Mouse (Mus musculus) midbrain, embryonic 15.5 days (tissue): ENCODE results near the gene Ppp1r37. TPM values are rescaled to one million over a fixed set of nuclear protein-coding genes. Genes with fewer than 3 reads are reported as not detected.
A peak's percentile ranks its signal among the peaks of the same experiment; 100 is the strongest.

ENCODE experiments used
- ATAC-seq: fragments of 200-750 bp; cut with Nextera tagmentation; replicated peaks from 2 replicates; pipeline ENCODE4 v1.8.0; 2017; ENCODE audit warnings: moderate TSS enrichment
- H3K27ac ChIP-seq: fragments of 300-500 bp; sonication (generic); 2 replicates; pipeline ENCODE4 v1.5.1; 2015; ENCODE audit warnings: mild to moderate bottlenecking, inconsistent platforms
- H3K27me3 ChIP-seq: fragments of 300-500 bp; sonication (generic); replicated peaks from 2 replicates; pipeline ENCODE4 v1.6.1; 2015; ENCODE audit warnings: inconsistent platforms
- H3K36me3 ChIP-seq: fragments of 300-500 bp; sonication (generic); replicated peaks from 2 replicates; pipeline ENCODE4 v1.6.1; 2015; ENCODE audit warnings: inconsistent platforms
- H3K4me1 ChIP-seq: fragments of 300-500 bp; sonication (generic); 2 replicates; pipeline ENCODE4 v1.6.1; 2015; ENCODE audit warnings: inconsistent platforms
- H3K4me2 ChIP-seq: fragments of 300-500 bp; sonication (generic); 2 replicates; pipeline ENCODE4 v1.6.1; 2015; ENCODE audit warnings: inconsistent platforms, mild to moderate bottlenecking, moderate library complexity
- H3K4me3 ChIP-seq: fragments of 300-500 bp; sonication (generic); 2 replicates; pipeline ENCODE4 v1.5.1; 2015; ENCODE audit warnings: mild to moderate bottlenecking, inconsistent platforms
- H3K9ac ChIP-seq: fragments of 300-500 bp; sonication (generic); 2 replicates; pipeline ENCODE4 v1.6.1; 2015; ENCODE audit warnings: mild to moderate bottlenecking, inconsistent platforms
- H3K9me3 ChIP-seq: fragments of 300-500 bp; sonication (generic); 2 replicates; pipeline ENCODE4 v1.6.1; 2016; ENCODE audit warnings: inconsistent platforms
- WGBS: fragments of 180-500 bp; shearing (Covaris S2); methylation state at CpG from one replicate; pipeline ENCODE4 v1.1.7; 2015; ENCODE audit warnings: mixed read lengths; 5-methylcytosine and 5-hydroxymethylcytosine counted together
- polyA plus RNA-seq: library from polyadenylated mRNA; unstranded; fragments of >200 nt; fragmentation: Nextera tagmentation; extraction: Ambion mirVana; gene quantifications from 2 replicates; pipeline ENCODE4 v1.2.1, GENCODE M21; 2015

Gene Ppp1r37
- polyA plus RNA-seq, 1 experiment from 2014 or later = 44.0 TPM

DNA sequence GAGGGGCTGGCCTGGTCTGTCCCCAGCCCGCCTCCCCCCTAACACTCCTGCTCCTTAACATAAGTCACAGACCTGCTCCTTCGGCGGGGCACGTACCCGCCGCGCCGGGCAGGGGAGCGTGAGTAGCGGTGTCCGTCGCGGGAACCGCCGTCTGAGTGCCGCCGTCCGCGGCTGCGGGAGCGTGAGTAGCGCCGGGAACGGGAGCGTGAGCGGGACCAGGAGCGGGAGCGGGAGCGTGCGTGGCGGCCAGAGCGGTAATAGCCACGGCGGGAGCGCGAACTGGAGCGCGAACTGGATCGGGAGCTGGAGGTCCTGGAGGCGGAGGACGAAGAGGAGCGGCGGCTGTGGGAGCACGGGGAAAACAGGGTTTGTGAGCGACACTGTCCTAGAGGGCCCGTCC lies 23.4 kb upstream of the Ppp1r37 start:
- Histone ChIP-seq H3K27ac (no peak overlapping the region), H3K27me3 (no peaks in the 10 kb centered on the region), H3K4me2 (no peak overlapping the region), H3K36me3 (peaks cover 65% of the 10 kb centered on the region), H3K9me3 (no peaks in the 10 kb centered on the region), H3K4me3 (no peak overlapping the region), H3K9ac (no peak overlapping the region), H3K4me1 (no peaks in the 10 kb centered on the region)
- ATAC-seq = no peak
- 78% methylated on average over 46 of the region's 46 CpGs for WGBS

DNA sequence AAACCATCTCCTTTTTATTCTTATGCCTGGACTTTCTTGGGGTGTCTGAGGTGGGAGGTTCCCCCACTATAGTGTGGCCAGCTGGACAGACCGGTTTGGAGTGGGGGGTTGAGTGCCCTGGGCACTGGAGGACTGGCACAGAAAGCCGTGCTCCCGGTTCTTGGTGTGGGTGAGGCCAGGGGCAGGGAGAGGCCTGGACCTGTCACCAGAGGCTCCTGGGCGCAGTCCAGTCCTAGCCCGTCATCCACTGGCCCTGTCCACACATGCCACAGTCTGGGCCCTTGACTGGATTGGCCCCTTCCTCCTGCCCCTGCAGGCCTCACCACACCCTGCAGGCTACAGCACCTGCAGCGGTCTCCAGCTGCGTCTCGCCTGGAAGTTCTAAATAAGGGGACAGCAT lies 17.8 kb upstream of the Ppp1r37 start:
- H3K36me3 ChIP-seq = peaks cover 38% of the 10 kb centered on the region
- no peak overlapping the region for H3K4me2 ChIP-seq
- 91% methylated on average over 8 of the region's 8 CpGs for WGBS
- H3K4me3 ChIP-seq = no peak overlapping the region
- no peak overlapping the region for H3K9ac ChIP-seq
- H3K9me3 ChIP-seq = no peaks in the 10 kb centered on the region
- 0 out of 2 replicates have a peak, but pooled peaks have one; percentile 13 for ATAC-seq
- H3K27me3 ChIP-seq = peaks cover 41% of the 10 kb centered on the region
- H3K27ac ChIP-seq = no peak overlapping the region
- peaks cover 9% of the 10 kb centered on the region for H3K4me1 ChIP-seq

DNA sequence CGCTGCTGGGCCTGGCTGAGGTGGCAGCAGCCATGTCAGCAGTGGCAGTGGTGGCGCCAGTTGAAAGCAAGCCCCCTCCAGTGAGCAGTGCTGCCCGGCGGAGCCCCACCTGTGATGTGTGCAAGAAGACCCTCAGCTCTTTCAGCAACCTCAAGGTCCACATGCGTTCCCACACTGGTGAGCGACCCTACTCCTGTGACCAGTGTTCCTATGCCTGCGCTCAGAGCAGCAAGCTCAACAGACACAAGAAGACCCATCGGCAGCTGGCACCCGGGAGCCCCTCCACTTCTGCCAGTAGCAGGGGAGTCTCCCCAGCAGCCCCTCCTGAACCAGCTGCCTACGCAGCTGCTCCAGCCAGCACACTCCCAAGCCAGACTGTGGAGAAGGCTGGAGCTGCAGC lies 16.9 kb upstream of the Ppp1r37 start:
- peaks cover 45% of the 10 kb centered on the region for H3K27me3 ChIP-seq
- WGBS = 84% methylated on average over 10 of the region's 10 CpGs
- H3K9me3 ChIP-seq = no peaks in the 10 kb centered on the region
- H3K27ac ChIP-seq = no peak overlapping the region
- H3K4me2 ChIP-seq = no peak overlapping the region
- H3K4me1 ChIP-seq = peaks cover 9% of the 10 kb centered on the region
- H3K36me3 ChIP-seq = peaks cover 34% of the 10 kb centered on the region
- ATAC-seq = 0 out of 2 replicates have a peak, but pooled peaks have one; percentile 12
- H3K4me3 ChIP-seq = no peak overlapping the region
- no peak overlapping the region for H3K9ac ChIP-seq

DNA sequence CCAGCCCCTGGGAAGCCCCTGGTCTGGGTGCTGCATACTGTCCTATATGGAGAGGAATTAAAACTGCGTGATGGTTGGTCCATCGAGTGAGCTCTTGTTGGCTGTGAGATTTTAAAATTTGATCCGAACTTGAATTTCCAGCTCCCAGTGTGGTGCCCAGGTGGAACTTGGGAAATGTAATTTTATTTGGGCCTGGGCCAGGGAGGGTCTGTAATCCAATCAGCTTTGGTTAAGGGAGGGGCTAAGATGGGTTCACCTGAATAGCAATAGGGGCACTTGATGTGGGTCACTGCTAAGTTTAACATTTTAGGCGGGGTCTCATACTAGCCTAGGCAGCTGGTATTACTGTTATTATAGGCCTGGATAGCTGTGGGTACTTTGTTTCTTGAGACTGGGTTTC lies 15.6 kb upstream of the Ppp1r37 start:
- Histone ChIP-seq H3K27me3 (peaks cover 45% of the 10 kb centered on the region), H3K36me3 (peaks cover 20% of the 10 kb centered on the region), H3K4me2 (no peak overlapping the region), H3K4me3 (no peak overlapping the region), H3K4me1 (peaks cover 17% of the 10 kb centered on the region), H3K27ac (no peak overlapping the region), H3K9ac (no peak overlapping the region), H3K9me3 (no peaks in the 10 kb centered on the region)
- ATAC-seq = no peak
- 61% methylated on average over 4 of the region's 4 CpGs for WGBS

DNA sequence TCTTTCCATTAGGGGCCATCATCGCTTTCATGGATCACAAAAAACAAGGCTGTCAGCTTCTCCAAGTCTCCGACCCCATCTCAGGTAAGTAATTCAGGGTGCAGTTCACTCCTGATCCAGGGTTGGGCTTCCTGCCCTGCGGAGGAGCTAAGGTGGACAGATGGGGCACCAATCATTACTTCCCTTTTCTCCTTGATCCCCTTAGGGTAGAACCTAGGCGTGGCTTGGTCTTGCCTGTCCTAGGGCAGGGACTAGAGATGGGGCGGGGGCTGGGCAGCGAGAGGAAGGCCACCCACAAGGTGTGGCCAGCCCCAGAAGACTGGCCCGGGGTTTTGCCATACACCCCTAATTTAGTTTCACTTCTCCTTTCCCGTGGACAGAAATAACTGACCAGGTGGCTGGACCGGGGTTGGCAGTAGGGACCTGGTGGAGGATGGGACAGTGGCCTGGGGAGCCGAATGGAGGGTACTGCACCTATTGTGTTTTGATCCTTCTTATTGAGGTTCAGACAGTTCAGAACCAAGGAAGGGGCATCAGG lies 15.1 kb upstream of the Ppp1r37 start:
- Histone ChIP-seq H3K9ac (no peak overlapping the region), H3K4me1 (peaks cover 17% of the 10 kb centered on the region), H3K4me2 (peak overlapping the region; percentile 42), H3K4me3 (no peak overlapping the region), H3K36me3 (peaks cover 18% of the 10 kb centered on the region), H3K9me3 (no peaks in the 10 kb centered on the region), H3K27ac (no peak overlapping the region), H3K27me3 (peaks cover 45% of the 10 kb centered on the region)
- WGBS = 20% methylated on average over 10 of the region's 10 CpGs
- ATAC-seq = no peak

DNA sequence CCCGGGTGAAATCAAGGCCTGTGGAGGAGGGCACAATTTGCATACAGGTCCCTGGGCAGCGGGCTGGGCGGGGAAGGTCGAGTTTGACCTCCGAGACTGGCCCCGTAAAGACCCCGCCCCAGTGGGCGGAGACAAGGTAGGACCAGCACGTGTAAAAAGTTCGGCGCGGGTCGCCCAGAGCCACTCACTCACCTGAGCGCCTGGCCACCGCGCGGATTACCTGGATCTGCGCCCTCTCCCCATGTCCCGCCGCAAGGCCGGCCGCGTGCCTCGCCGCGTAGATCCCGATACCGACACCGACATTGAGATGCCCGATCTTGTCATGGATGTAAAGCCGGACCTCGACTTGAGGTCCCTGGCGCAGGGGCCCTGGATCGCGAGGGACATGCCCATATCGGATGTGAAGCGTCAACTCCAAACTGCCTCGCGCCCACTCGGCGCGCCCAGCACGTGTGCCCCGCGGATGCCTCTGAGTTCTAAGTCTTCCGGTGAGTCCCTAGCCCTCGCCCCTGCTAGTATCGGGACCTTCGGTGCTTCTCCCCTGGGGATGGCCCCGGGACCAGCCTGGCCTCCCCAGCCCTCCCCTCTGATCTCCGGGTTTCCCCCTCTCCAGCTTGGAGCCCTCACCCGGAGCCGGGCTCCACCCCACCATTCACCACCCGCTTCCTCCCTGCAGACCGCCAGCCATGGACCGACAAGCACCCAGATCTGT lies 14.4 kb upstream of the Ppp1r37 start, which contains the start of the genes Zfp296 and Gemin7:
Gene Zfp296, plus strand, starts transcription at position 147 of the 712 bp plus-strand sequence.
Gene Gemin7, minus strand, starts transcription at position 455 of the 712 bp plus-strand sequence.
- peaks cover 22% of the 10 kb centered on the region for H3K4me1 ChIP-seq
- peak within 1 kb of the TSS; percentile 42 for H3K4me2 ChIP-seq
- peaks cover 16% of the 10 kb centered on the region for H3K36me3 ChIP-seq
- peak within 1 kb of the TSS; percentile 16 for H3K4me3 ChIP-seq
- H3K9me3 ChIP-seq = no peaks in the 10 kb centered on the region
- no peak within 1 kb of the TSS for H3K9ac ChIP-seq
- no peak for ATAC-seq
- H3K27ac ChIP-seq = no peak within 1 kb of the TSS
- H3K27me3 ChIP-seq = peaks cover 45% of the 10 kb centered on the region
- WGBS = 1% methylated on average over 54 of the region's 56 CpGs

DNA sequence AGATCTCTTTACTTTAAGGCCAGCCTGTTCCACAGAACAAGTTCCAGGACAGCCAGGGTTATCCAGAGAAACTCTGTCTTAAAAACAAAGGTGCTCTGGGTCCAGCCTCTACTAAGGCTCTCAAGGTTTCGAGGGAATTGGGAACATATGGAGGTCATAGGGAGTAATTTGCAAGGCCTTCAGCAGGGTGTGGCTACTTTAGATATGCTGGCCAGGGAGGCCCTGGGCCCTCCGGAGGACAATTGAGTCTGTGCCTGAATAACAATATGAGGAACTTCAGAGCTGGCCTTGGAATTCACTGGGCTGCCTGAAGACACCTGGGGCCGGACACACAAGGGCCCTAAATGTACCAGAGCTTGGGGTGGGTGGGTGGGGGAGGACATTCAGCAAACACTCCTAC lies 12.7 kb upstream of the Ppp1r37 start:
- 61% methylated on average over 3 of the region's 3 CpGs for WGBS

DNA sequence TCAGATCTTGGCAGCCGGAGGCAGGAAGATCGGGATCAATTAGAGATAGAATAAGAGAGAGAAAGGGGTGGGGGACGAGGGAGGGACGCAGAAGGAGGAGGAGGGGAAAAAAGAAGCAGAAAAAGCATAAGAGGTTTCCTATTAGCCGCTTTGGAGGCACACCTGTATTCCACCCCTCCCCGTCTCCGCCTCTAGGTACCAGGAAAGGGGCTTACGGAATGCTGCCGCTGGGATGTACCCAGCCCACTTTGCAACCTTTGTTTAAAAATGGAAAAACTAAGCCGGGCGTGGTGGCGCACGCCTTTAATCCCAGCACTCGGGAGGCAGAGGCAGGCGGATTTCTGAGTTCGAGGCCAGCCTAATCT lies 10.9 kb upstream of the Ppp1r37 start:
- peaks cover 31% of the 10 kb centered on the region for H3K4me1 ChIP-seq
- no peaks in the 10 kb centered on the region for H3K9me3 ChIP-seq
- WGBS = 25% methylated on average over 16 of the region's 16 CpGs
- peak overlapping the region; percentile 61 for H3K4me3 ChIP-seq
- peak; percentile 15 for ATAC-seq
- peak overlapping the region; percentile 69 for H3K9ac ChIP-seq
- H3K36me3 ChIP-seq = peaks cover 15% of the 10 kb centered on the region; the same call in 1 of the 2 replicates
- peak overlapping the region; percentile 82 for H3K4me2 ChIP-seq
- H3K27me3 ChIP-seq = peaks cover 33% of the 10 kb centered on the region
- peak overlapping the region; percentile 74; the same call in 1 of the 2 replicates for H3K27ac ChIP-seq

More for the DNA sequence above, 12.7 kb upstream of the Ppp1r37 start:
- H3K4me2 ChIP-seq = no peak overlapping the region
- H3K9me3 ChIP-seq = no peaks in the 10 kb centered on the region
- H3K4me3 ChIP-seq = no peak overlapping the region
- peaks cover 31% of the 10 kb centered on the region for H3K4me1 ChIP-seq
- H3K27ac ChIP-seq = no peak overlapping the region
- no peak for ATAC-seq
- H3K9ac ChIP-seq = no peak overlapping the region
- H3K27me3 ChIP-seq = peaks cover 45% of the 10 kb centered on the region
- H3K36me3 ChIP-seq = no peaks in the 10 kb centered on the region

DNA sequence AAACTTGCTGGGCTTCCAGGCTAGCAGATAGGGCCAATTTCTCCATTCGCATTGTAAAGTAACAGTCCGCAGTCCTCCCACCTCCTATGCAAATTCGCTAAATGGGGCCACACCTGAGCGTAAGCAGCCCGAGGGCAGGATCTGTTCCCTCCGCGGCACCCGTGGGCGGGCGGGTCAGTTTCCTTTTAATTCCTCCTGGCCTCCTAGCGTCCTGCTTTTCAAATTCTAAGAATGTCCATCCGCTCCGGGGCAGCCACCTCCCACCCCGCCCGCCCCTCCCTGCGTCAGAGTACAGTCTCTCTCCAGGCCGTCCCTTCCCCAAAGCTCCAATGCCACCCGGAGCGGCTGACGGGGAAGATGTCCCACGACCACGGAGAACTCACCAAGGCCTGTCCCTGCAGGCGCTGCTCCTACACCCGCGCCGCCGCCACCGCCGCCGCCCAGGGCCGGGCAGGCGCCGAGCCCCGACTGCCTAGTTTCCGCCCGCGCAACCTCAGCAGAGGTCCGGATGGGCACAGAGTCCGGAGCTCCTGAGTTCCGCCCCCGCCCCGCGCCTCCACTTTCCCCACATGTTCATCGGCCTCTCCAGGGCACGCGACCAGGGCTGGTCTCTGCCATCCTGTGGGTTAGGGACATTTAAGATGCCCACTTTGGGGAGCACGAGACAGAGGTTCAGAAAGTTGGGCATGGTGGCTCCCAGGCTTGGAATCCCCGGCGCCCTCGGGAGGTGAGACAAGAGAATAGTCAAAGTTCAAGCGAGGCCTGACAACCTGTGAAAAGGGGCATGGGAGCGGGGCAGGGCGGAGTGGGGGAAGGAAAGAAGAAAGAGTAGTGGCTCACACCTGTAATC lies 10.3 kb upstream of the Ppp1r37 start:
- peak overlapping the region; percentile 74 for H3K27ac ChIP-seq
- no peaks in the 10 kb centered on the region for H3K9me3 ChIP-seq
- H3K36me3 ChIP-seq = peaks cover 19% of the 10 kb centered on the region; the same call in 1 of the 2 replicates
- peaks cover 31% of the 10 kb centered on the region for H3K4me1 ChIP-seq
- peak overlapping the region; percentile 61 for H3K4me3 ChIP-seq
- peak; percentile 88 for ATAC-seq
- H3K4me2 ChIP-seq = peak overlapping the region; percentile 82
- H3K9ac ChIP-seq = peak overlapping the region; percentile 69
- peaks cover 27% of the 10 kb centered on the region for H3K27me3 ChIP-seq
- WGBS = under 1% methylated on average over 53 of the region's 53 CpGs

DNA sequence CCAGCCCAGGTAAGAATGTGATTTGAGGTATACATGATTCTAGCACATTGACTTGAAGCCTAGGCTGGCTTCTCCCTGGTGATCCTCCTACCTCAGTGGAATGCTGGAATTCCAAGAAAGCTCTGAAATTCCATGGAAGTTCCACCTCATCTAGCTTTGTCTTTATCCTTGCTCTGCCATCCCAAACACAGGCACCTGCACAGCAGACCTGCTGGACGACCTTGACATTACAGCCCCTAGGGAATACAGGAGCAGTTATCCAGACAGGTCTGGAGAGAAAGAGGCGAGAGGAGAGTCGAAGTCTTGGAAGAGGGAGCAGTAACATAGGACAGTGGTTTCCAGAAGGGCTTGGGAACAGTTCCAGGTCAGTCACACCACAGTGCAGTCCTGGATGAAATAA lies 6.8 kb upstream of the Ppp1r37 start:
- H3K9ac ChIP-seq = no peak overlapping the region
- no peak overlapping the region for H3K27ac ChIP-seq
- H3K9me3 ChIP-seq = no peaks in the 10 kb centered on the region
- WGBS = 85% methylated on average over 3 of the region's 3 CpGs
- no peak overlapping the region for H3K4me3 ChIP-seq
- H3K36me3 ChIP-seq = peaks cover 28% of the 10 kb centered on the region
- H3K4me1 ChIP-seq = peaks cover 22% of the 10 kb centered on the region
- no peak for ATAC-seq
- no peaks in the 10 kb centered on the region for H3K27me3 ChIP-seq
- no peak overlapping the region for H3K4me2 ChIP-seq

DNA sequence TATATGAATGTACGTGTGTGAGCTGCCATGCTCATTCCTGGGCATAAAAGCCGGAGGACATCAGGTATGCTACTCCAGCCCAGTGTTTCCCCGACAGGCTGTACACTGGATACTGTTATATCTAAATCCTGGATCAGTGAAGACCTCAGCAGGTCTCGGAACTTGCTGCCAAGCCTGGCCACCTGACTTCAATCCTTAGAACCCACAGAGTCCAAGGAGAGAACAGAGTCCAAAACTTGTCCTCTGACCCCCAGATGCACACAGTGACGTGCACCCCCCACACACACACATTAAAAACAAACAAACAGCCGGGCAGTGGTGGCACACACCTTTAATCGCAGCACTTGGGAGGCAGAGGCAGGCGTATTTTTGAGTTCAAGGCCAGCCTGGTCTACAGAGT lies 4.5 kb upstream of the Ppp1r37 start:
- H3K27ac ChIP-seq = no peak overlapping the region
- H3K4me1 ChIP-seq = peaks cover 25% of the 10 kb centered on the region
- 96% methylated on average over 8 of the region's 8 CpGs for WGBS
- no peak for ATAC-seq
- H3K4me2 ChIP-seq = no peak overlapping the region
- H3K27me3 ChIP-seq = no peaks in the 10 kb centered on the region
- H3K9ac ChIP-seq = no peak overlapping the region
- peaks cover 36% of the 10 kb centered on the region for H3K36me3 ChIP-seq
- no peaks in the 10 kb centered on the region for H3K9me3 ChIP-seq
- H3K4me3 ChIP-seq = no peak overlapping the region

DNA sequence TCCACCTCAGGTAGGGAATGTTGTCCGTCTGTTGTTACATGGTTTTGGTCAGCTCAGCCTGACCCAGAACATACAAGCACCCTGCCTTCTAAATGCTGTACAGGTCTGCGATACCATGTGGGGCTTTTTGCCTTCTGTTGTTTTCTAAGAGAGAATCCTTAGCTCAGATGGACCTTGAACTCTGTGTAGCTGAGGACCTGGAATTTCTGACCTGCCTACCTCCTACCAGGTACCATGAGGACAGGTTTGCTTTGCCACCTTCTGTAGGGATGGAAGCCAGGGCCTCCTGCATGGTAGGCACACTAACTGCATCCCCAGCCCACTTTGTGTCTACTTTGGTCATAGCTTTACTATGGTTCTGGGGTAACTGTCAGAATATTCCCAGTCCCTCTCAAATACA lies 2.9 kb upstream of the Ppp1r37 start:
- no peak overlapping the region for H3K4me2 ChIP-seq

More for the DNA sequence above, 2.9 kb upstream of the Ppp1r37 start:
- Histone ChIP-seq H3K9ac (no peak overlapping the region), H3K36me3 (peaks cover 36% of the 10 kb centered on the region), H3K27me3 (no peaks in the 10 kb centered on the region), H3K4me3 (no peak overlapping the region), H3K9me3 (no peaks in the 10 kb centered on the region), H3K27ac (no peak overlapping the region), H3K4me1 (peaks cover 20% of the 10 kb centered on the region)
- 100% methylated on average over 2 of the region's 2 CpGs for WGBS
- no peak for ATAC-seq
